Mouse (Mus musculus): Measurements from ENCODE around the gene Ywhab.

Ywhab gene

GRCm38 (mm10) chr2:163994654-163994976, at the start of gene Ywhab:
Ywhab (plus strand) TSS chr2:163994960.
- in situ Hi-C loops (cut with MboI, MseI) = loop anchor here (5.0 to 25.0 kb wide), 2 partner anchors 522 to 1632 kb away; partner anchors contain the start of gene Fitm2 (in 1 of the 2)

GRCm38 (mm10) chr2:163946221-163946620, 48.5 kb upstream of the Ywhab start:
- in situ Hi-C loops (cut with MboI, MseI) = loop anchor here in 1 of 2 experiments (25.0 kb wide), 1 partner anchor 1216 kb away; no protein-coding TSS in a partner anchor

GRCm38 (mm10) chr2:163947976-163948375, 46.8 kb upstream of the Ywhab start:
- in situ Hi-C loops (cut with MboI, MseI) = loop anchor here in 1 of 2 experiments (25.0 kb wide), 1 partner anchor 1214 kb away; no protein-coding TSS in a partner anchor

GRCm38 (mm10) chr2:163951770-163952169, 43.0 kb upstream of the Ywhab start:
- in situ Hi-C loops (cut with MboI, MseI) = loop anchor here in 1 of 2 experiments (5.0 kb wide), 1 partner anchor 89 kb away; no protein-coding TSS in a partner anchor

GRCm38 (mm10) chr2:163953622-163954310, 41.0 kb upstream of the Ywhab start:
- in situ Hi-C loops (cut with MboI, MseI) = loop anchor here in 1 of 2 experiments (5.0 kb wide), 1 partner anchor 91 kb away; no protein-coding TSS in a partner anchor

GRCm38 (mm10) chr2:163964606-163965560, 29.9 kb upstream of the Ywhab start:
- in situ Hi-C loops (cut with MboI, MseI) = loop anchor here in 1 of 2 experiments (5.0 kb wide), 1 partner anchor 93 kb away; no protein-coding TSS in a partner anchor

GRCm38 (mm10) chr2:163965706-163966105, 29.1 kb upstream of the Ywhab start:
- in situ Hi-C loops (cut with MboI, MseI) = loop anchor here in 1 of 2 experiments (5.0 kb wide), 1 partner anchor 93 kb away; no protein-coding TSS in a partner anchor

GRCm38 (mm10) chr2:163968581-163968980, 26.2 kb upstream of the Ywhab start:
- in situ Hi-C loops (cut with MboI, MseI) = loop anchor here in 1 of 2 experiments (5.0 kb wide), 1 partner anchor 96 kb away; no protein-coding TSS in a partner anchor

GRCm38 (mm10) chr2:163970326-163970725, 24.4 kb upstream of the Ywhab start:
- in situ Hi-C loops (cut with MboI, MseI) = no loop called here

GRCm38 (mm10) chr2:163974056-163974455, 20.7 kb upstream of the Ywhab start:
- in situ Hi-C loops (cut with MboI, MseI) = no loop called here

GRCm38 (mm10) chr2:163976448-163976847, 18.3 kb upstream of the Ywhab start:
- in situ Hi-C loops (cut with MboI, MseI) = loop anchor here in 1 of 2 experiments (25.0 kb wide), 1 partner anchor 1614 kb away; no protein-coding TSS in a partner anchor

- in situ Hi-C loops (cut with MboI, MseI) = loop anchor here in 1 of 2 experiments (25.0 kb wide), 1 partner anchor 1625 kb away; no protein-coding TSS in a partner anchor
Observed at GRCm38 (mm10) chr2:163987233-163987632, 7.5 kb upstream of the Ywhab start.

GRCm38 (mm10) chr2:163992871-163993270, 1.9 kb upstream of the Ywhab start:
- in situ Hi-C loops (cut with MboI, MseI) = loop anchor here (5.0 to 25.0 kb wide), 2 partner anchors 521 to 1631 kb away; partner anchors contain the start of gene Fitm2 (in 1 of the 2)

- in situ Hi-C loops (cut with MboI, MseI) = loop anchor here (5.0 to 25.0 kb wide), 3 partner anchors 57 to 1633 kb away; partner anchors contain the start of gene Fitm2 (in 1 of the 2)
Observed at GRCm38 (mm10) chr2:163994977-163995862, 460 bp downstream of the Ywhab start.

- in situ Hi-C loops (cut with MboI, MseI) = loop anchor here in 1 of 2 experiments (5.0 to 25.0 kb wide), 2 partner anchors 56 to 1634 kb away; no protein-coding TSS in a partner anchor
Observed at GRCm38 (mm10) chr2:163996275-163996674, 1.5 kb downstream of the Ywhab start.

GRCm38 (mm10) chr2:163996899-163997298, 2.1 kb downstream of the Ywhab start:
- in situ Hi-C loops (cut with MboI, MseI) = loop anchor here in 1 of 2 experiments (5.0 to 25.0 kb wide), 2 partner anchors 55 to 1635 kb away; no protein-coding TSS in a partner anchor

- in situ Hi-C loops (cut with MboI, MseI) = loop anchor here in 1 of 2 experiments (5.0 to 25.0 kb wide), 2 partner anchors 53 to 1637 kb away; no protein-coding TSS in a partner anchor
Observed at GRCm38 (mm10) chr2:163998981-163999380, 4.2 kb downstream of the Ywhab start.

- in situ Hi-C loops (cut with MboI, MseI) = no loop called here
Observed at GRCm38 (mm10) chr2:164002637-164003036, 7.9 kb downstream of the Ywhab start.

GRCm38 (mm10) chr2:164004503-164004902, 9.7 kb downstream of the Ywhab start:
- in situ Hi-C loops (cut with MboI, MseI) = no loop called here

- in situ Hi-C loops (cut with MboI, MseI) = no loop called here
Observed at GRCm38 (mm10) chr2:164006932-164007331, 12.2 kb downstream of the Ywhab start.

Measured in T-helper 17 cell (primary cell).